Mouse (Mus musculus): ENCODE results near the gene Prg3.

- TF ChIP-seq CTCF (IDR thresholded peaks at IDR 0.05; ENCODE audit: borderline replicate concordance, control insufficient read depth, extremely low read depth, insufficient read depth, low read length, poor library complexity) (no peak), POLR2A (IDR thresholded peaks at IDR 0.05; ENCODE audit: control insufficient read depth, extremely low read depth, insufficient read depth, low read length, poor library complexity) (no peak)
Measured at GRCm38 (mm10) chr2:84987930-84988329, at the start of gene Prg3.

All from thymus, adult 2 months (tissue).